Mouse (Mus musculus) adrenal gland, adult 8-10 months (tissue): Measurements from ENCODE around the gene Ptdss2. TPM values are rescaled to one million over a fixed set of nuclear protein-coding genes. Genes with fewer than 3 reads are reported as not detected.

Experiments used
- total RNA-seq, 4 experiments: library from RNA; stranded (reverse); gene quantifications; 2 replicates each; pipeline ENCODE4 v1.2.4; 2022

The Ptdss2 gene
- total RNA-seq, 4 experiments from 2014 or later = 36.4 to 46.7 (median 43.0) TPM

Other genes starting within 250 kb of the Ptdss2 start
- gene Psmd13, start 240.4 kb upstream of the Ptdss2 start, total RNA-seq = 100 to 1,000 TPM; 113 to 125 (median 116) TPM
- gene Sirt3, start 240.1 kb upstream of the Ptdss2 start, total RNA-seq = 10 to 100 TPM; 33.4 to 48.7 (median 41.0) TPM
- gene Cox8b, start 221.9 kb upstream of the Ptdss2 start, total RNA-seq = 100 to 1,000 TPM in 3 of 4 experiments, 10 to 100 TPM in 1; 73.2 to 522 (median 364) TPM
- gene Nlrp6, start 201.5 kb upstream of the Ptdss2 start, total RNA-seq = 1 to 10 TPM; 1.4 to 4.0 (median 2.9) TPM
- 10 to 100 TPM; 37.1 to 69.0 (median 52.9) TPM for gene Pgghg, start 181.0 kb upstream of the Ptdss2 start, total RNA-seq
- gene Ifitm5, start 172.1 kb upstream of the Ptdss2 start, total RNA-seq = 1 to 10 TPM; 1.1 to 2.7 (median 1.9) TPM
- not detected for gene Gm45717, start 166.4 kb upstream of the Ptdss2 start, total RNA-seq
- 100 to 1,000 TPM; 431 to 671 (median 563) TPM for gene Ifitm2, start 166.4 kb upstream of the Ptdss2 start, total RNA-seq
- 10 to 100 TPM; 10.6 to 14.0 (median 13.4) TPM for gene Ifitm1, start 155.2 kb upstream of the Ptdss2 start, total RNA-seq
- 100 to 1,000 TPM; 105 to 128 (median 116) TPM for gene Ifitm3, start 111.6 kb upstream of the Ptdss2 start, total RNA-seq
- gene Ifitm6, start 104.5 kb upstream of the Ptdss2 start, total RNA-seq = 1 to 10 TPM in 2 of 4 experiments, under 1 TPM in 1, not detected in 1; 0.81 to 1.5 (median 1.2) TPM
- not detected for gene Gm17387, start 93.3 kb upstream of the Ptdss2 start, total RNA-seq
- 1 to 10 TPM; 2.0 to 6.1 (median 2.7) TPM for gene B4galnt4, start 61.3 kb upstream of the Ptdss2 start, total RNA-seq
- 1 to 10 TPM; 1.6 to 3.1 (median 2.1) TPM for gene Pkp3, start 44.2 kb upstream of the Ptdss2 start, total RNA-seq
- 1 to 10 TPM; 4.2 to 5.8 (median 4.8) TPM for gene Sigirr, start 21.8 kb upstream of the Ptdss2 start, total RNA-seq
- gene Ano9, start 4.6 kb upstream of the Ptdss2 start, total RNA-seq = under 1 TPM in 1 of 4 experiments, not detected in 3; 0.21 TPM
- 100 to 1,000 TPM; 339 to 382 (median 360) TPM for gene Rnh1, start 50.5 kb downstream of the Ptdss2 start, total RNA-seq
- gene Hras, start 71.6 kb downstream of the Ptdss2 start, total RNA-seq = 100 to 1,000 TPM in 1 of 4 experiments, 10 to 100 TPM in 3; 80.0 to 105 (median 92.6) TPM
- 10 to 100 TPM in 1 of 4 experiments, 1 to 10 TPM in 3; 6.6 to 12.1 (median 8.4) TPM for gene Lrrc56, start 71.8 kb downstream of the Ptdss2 start, total RNA-seq
- under 1 TPM; 0.12 to 0.94 (median 0.66) TPM for gene Lmntd2, start 91.7 kb downstream of the Ptdss2 start, total RNA-seq
- 1 to 10 TPM; 5.6 to 7.7 (median 6.3) TPM for gene Rassf7, start 93.5 kb downstream of the Ptdss2 start, total RNA-seq
- gene Phrf1, start 106.4 kb downstream of the Ptdss2 start, total RNA-seq = 10 to 100 TPM; 79.8 to 92.9 (median 84.3) TPM
- gene Irf7, start 144.1 kb downstream of the Ptdss2 start, total RNA-seq = 10 to 100 TPM in 2 of 4 experiments, 1 to 10 TPM in 2; 7.0 to 10.7 (median 9.4) TPM
- gene Cdhr5, start 154.4 kb downstream of the Ptdss2 start, total RNA-seq = 1 to 10 TPM; 2.3 to 5.5 (median 3.2) TPM
- gene Sct, start 156.8 kb downstream of the Ptdss2 start, total RNA-seq = under 1 TPM in 1 of 4 experiments, not detected in 3; 0.67 TPM
- gene Drd4, start 169.6 kb downstream of the Ptdss2 start, total RNA-seq = 1 to 10 TPM in 1 of 4 experiments, under 1 TPM in 1, not detected in 2; 0.40 to 1.3 TPM
- gene Deaf1, start 205.3 kb downstream of the Ptdss2 start, total RNA-seq = 10 to 100 TPM; 27.1 to 47.4 (median 36.7) TPM
- 10 to 100 TPM; 31.4 to 46.6 (median 34.8) TPM for gene Tmem80, start 205.4 kb downstream of the Ptdss2 start, total RNA-seq
- 1 to 10 TPM; 2.0 to 2.9 (median 2.3) TPM for gene Eps8l2, start 216.5 kb downstream of the Ptdss2 start, total RNA-seq